Mouse (Mus musculus): ENCODE measurements around the gene Ccnd3.

GRCm38 (mm10) chr17:47462209-47462608, 42.6 kb upstream of the Ccnd3 start:
- TF ChIP-seq POLR2A (IDR thresholded peaks at IDR 0.05; ENCODE audit: borderline replicate concordance, low read depth, low read length) (no peak), CTCF (IDR thresholded peaks at IDR 0.05; ENCODE audit: low read depth, low read length) (no peak)
